Mouse (Mus musculus) C2C12 (cell line): ENCODE data around the gene Mtnr1a. TPM values are rescaled to one million over a fixed set of nuclear protein-coding genes. Genes with fewer than 3 reads are reported as not detected.
A peak's percentile ranks its signal among the peaks of the same experiment; 100 is the strongest.

Experiments used
- H3K27me3 ChIP-seq: one replicate; pipeline ENCODE4 v1.6.1; 2011; ENCODE audit not compliant: control insufficient read depth, insufficient read depth, insufficient read length
- H3K36me3 ChIP-seq: one replicate; pipeline ENCODE4 v1.6.1; 2011; ENCODE audit not compliant: control insufficient read depth, insufficient read depth
- H3K4me3 ChIP-seq: one replicate; pipeline ENCODE4 v1.5.1; 2011; ENCODE audit warnings: mild to moderate bottlenecking, control low read depth; ENCODE audit not compliant: poor library complexity, insufficient read depth, severe bottlenecking
- H3K79me2 ChIP-seq: one replicate; pipeline ENCODE4 v1.6.1; 2011; ENCODE audit not compliant: control insufficient read depth, insufficient read depth
- H3K79me3 ChIP-seq: one replicate; pipeline ENCODE4 v1.6.1; 2011; ENCODE audit warnings: low read depth, control low read depth
- H3ac ChIP-seq: one replicate; pipeline ENCODE3; 2011; ENCODE audit warnings: low read depth; ENCODE audit not compliant: control insufficient read depth, insufficient read length
- CEBPB ChIP-seq: IDR thresholded peaks from one replicate; pipeline ENCODE4 v1.6.1; 2011; ENCODE audit warnings: low read depth, mild to moderate bottlenecking, control low read depth, moderate library complexity
- CTCF ChIP-seq: IDR thresholded peaks from one replicate; pipeline ENCODE4 v1.5.1; 2011; ENCODE audit not compliant: control insufficient read depth, insufficient read depth, insufficient read length
- FOSL1 ChIP-seq: IDR thresholded peaks from one replicate; pipeline ENCODE4 v1.8.0; 2011; ENCODE audit warnings: mild to moderate bottlenecking, low read length; ENCODE audit not compliant: poor library complexity, insufficient read depth, severe bottlenecking
- MAX ChIP-seq: IDR thresholded peaks from one replicate; pipeline ENCODE4 v1.6.1; 2011; ENCODE audit warnings: mild to moderate bottlenecking, control low read depth
- MYOD1 ChIP-seq: IDR thresholded peaks from one replicate; pipeline ENCODE4 v1.6.1; 2011; ENCODE audit warnings: low read depth; ENCODE audit not compliant: control insufficient read depth, insufficient read length
- MYOG ChIP-seq: IDR thresholded peaks from one replicate; pipeline ENCODE4 v1.6.1; 2011; ENCODE audit not compliant: control insufficient read depth, insufficient read length; ENCODE audit errors: extremely low read depth
- USF1 ChIP-seq: IDR thresholded peaks from one replicate; pipeline ENCODE4 v1.6.1; 2011; ENCODE audit warnings: low read depth, mild to moderate bottlenecking, control low read depth, moderate library complexity
- polyA plus RNA-seq: library from polyadenylated mRNA; unstranded; fragments of >200 nt; fragmentation: generic; extraction: Trizol; gene quantifications from one replicate; pipeline ENCODE4 v1.2.1, GENCODE M21; 2012; ENCODE audit warnings: missing spikeins

The Mtnr1a gene
- polyA plus RNA-seq, 1 experiment, result not detected

- peaks cover 3% of the 10 kb centered on the region for H3K27me3 ChIP-seq
- H3K79me3 ChIP-seq, result no peaks in the 10 kb centered on the region
- H3ac ChIP-seq, result no peak overlapping the region
- H3K36me3 ChIP-seq, result no peaks in the 10 kb centered on the region
- H3K79me2 ChIP-seq, result no peaks in the 10 kb centered on the region
- TF ChIP-seq MYOD1, result no peak
- TF ChIP-seq CEBPB, result peak; percentile 47
- H3K4me3 ChIP-seq, result no peak overlapping the region
These were observed 2.0 kb downstream of the Mtnr1a start for GRCm38 (mm10) chr8:45070949-45071348.

DNA sequence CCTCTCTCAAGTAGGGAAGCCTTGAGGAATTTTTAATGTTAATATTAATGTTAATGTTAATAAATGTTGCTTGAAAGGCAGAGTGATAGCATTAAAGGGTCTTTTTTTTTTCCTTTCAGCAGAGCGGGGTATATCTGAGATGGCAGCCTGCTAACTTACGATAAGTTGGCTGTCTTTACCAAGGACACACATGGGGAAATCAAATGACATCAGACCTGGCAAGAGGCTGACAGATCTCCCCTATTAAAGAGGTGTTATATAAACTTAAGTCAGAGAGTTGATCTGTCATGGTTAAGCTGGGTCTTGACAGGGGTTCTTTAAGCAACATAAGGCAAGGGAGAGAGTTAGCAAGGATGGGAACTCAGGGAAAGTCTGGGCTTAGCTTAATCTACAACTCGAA is 11.9 kb downstream of the Mtnr1a start:
- H3K79me3 ChIP-seq, result no peaks in the 10 kb centered on the region
- no peak overlapping the region for H3K4me3 ChIP-seq
- H3K36me3 ChIP-seq, result no peaks in the 10 kb centered on the region
- H3K79me2 ChIP-seq, result no peaks in the 10 kb centered on the region
- H3ac ChIP-seq, result no peak overlapping the region
- no peaks in the 10 kb centered on the region for H3K27me3 ChIP-seq
- TF ChIP-seq CTCF (no peak), CEBPB (no peak), MYOG (no peak), FOSL1 (no peak), USF1 (no peak), MAX (no peak), MYOD1 (no peak)

DNA sequence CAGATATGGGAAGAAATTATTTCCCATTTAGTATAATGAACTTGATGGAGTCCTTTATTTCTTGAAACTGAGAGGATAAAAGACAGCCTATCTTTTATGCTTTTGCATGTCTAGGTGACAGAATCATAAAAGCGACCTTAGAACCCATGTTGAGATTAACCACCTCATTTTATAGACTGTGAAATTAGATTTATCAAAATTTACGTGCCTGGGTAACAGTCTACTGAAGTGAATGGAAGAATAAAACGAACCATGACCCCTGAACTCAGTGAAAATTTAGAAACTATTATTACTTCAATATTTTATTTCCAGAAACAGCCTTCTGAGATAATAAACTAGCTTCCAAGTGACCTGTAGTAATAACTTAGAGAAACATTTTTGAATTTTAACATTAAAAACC is 24.7 kb downstream of the Mtnr1a start:
- Histone ChIP-seq H3K27me3 (no peaks in the 10 kb centered on the region), H3K36me3 (no peaks in the 10 kb centered on the region), H3K79me3 (no peaks in the 10 kb centered on the region), H3K4me3 (no peak overlapping the region), H3ac (no peak overlapping the region), H3K79me2 (no peaks in the 10 kb centered on the region)
- no peak for TF ChIP-seq FOSL1
- no peak for TF ChIP-seq MYOG
- no peak for TF ChIP-seq CTCF
- no peak for TF ChIP-seq CEBPB
- no peak for TF ChIP-seq MAX
- no peak for TF ChIP-seq USF1
- no peak for TF ChIP-seq MYOD1

GRCm38 (mm10) chr8:45109371-45110063 is 40.6 kb downstream of the Mtnr1a start:
- Histone ChIP-seq H3K4me3 (no peak overlapping the region), H3K27me3 (no peaks in the 10 kb centered on the region), H3K79me2 (no peaks in the 10 kb centered on the region), H3K36me3 (no peaks in the 10 kb centered on the region), H3ac (no peak overlapping the region), H3K79me3 (no peaks in the 10 kb centered on the region)
- TF ChIP-seq FOSL1 (no peak), MYOG (no peak), USF1 (no peak), CTCF (no peak), MYOD1 (no peak), CEBPB (no peak), MAX (no peak)

DNA sequence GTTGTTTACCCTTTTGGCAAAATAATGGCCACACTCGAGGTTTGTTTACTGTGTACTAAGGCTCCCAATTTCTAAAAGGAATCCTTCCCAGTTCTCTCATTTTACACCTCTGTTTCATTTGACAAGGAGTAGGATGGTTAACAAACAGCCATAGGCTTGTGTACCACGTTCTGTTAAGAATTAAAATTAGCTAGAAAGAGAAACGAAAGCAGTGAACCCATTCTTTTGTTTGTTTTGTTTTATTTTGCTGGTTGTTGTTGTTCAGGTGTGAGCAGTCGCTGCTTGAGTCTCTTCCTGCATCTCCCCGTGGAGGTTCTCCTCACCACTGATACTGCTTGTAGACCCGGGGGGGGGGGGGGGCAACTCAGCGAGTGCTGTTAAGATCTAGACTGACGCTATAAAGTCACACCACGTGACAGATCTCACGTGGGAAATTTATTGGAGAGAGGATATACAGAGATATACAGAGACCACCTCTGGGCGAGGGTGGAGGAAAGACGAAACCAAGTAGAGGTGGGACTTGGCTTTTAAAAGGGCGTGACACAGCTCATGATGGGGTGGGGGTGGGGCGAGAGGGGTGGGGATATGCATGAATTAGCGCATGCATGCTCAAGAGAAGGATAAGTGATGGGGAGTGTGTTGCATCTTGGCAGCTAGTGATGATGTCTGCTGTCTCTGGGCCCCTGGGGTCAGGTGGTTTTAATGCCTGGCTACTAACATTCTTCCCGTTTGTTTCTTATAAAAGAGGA is 41.3 kb downstream of the Mtnr1a start:
- Histone ChIP-seq H3K27me3 (no peaks in the 10 kb centered on the region), H3ac (no peak overlapping the region), H3K79me2 (no peaks in the 10 kb centered on the region), H3K79me3 (no peaks in the 10 kb centered on the region), H3K4me3 (no peak overlapping the region), H3K36me3 (no peaks in the 10 kb centered on the region)
- TF ChIP-seq MAX (no peak), MYOG (no peak), MYOD1 (no peak), CTCF (no peak), USF1 (no peak), CEBPB (no peak), FOSL1 (no peak)

DNA sequence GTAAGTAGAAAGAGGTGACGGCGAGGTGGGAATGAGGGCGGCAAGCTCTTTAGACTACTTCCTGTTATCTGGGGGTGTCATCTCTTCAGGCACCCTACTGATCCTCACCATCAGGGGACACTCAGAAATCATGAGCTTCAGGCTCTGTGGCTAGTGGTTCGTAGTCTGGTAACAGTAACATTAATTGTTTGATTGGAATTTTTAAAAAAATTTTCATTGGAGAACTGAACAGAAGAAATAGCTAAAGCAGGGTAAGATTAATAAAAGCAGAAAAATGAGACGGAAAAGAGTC is 41.8 kb downstream of the Mtnr1a start:
- Histone ChIP-seq H3K27me3 (no peaks in the 10 kb centered on the region), H3K4me3 (no peak overlapping the region), H3K79me3 (no peaks in the 10 kb centered on the region), H3K36me3 (no peaks in the 10 kb centered on the region), H3K79me2 (no peaks in the 10 kb centered on the region), H3ac (no peak overlapping the region)
- TF ChIP-seq MYOG (no peak), FOSL1 (no peak), CEBPB (no peak), USF1 (no peak), CTCF (no peak), MYOD1 (no peak), MAX (no peak)
